19 mouse cellular contexts compared by ENCODE assay signal in genomic region chr11:31902251-31903001, GRCm38 (mm10). TPM values are rescaled to one million over a fixed set of nuclear protein-coding genes. Genes with fewer than 3 reads are reported as not detected.
A peak's percentile ranks its signal among the peaks of the same experiment; 100 is the strongest.
DNase-seq lines count a peak whose midpoint lies in the region; ATAC-seq lines count a peak whose summit lies in the region.
"Had no signal": no experiment of that assay in that cellular context is flagged by ENCODE, and none has a peak within 500 bp of the region (broad histone marks: within the 10 kb centered on the region; RNA-seq: fewer than 3 reads in every experiment).

No protein-coding gene starts in this region.

- H3K4me1 ChIP-seq in heart, embryonic 10.5 days: peaks cover 49% of the 10 kb centered on the region
- no peaks in the 10 kb centered on the region for H3K4me1 ChIP-seq in intestine, embryonic 15.5 days (replicated peaks)
- H3K4me1 ChIP-seq: midbrain, embryonic 13.5 days had no signal

- ATAC-seq in erythroid progenitor cell, adult 5-6 weeks (replicated peaks; ENCODE audit: low FRiP score, poor library complexity, severe bottlenecking): 0 out of 2 replicates have a peak, but pooled peaks have one; percentile 20
- peak; percentile 53; the same call in 1 of the 2 replicates for ATAC-seq in intestine, embryonic 15.5 days
- ATAC-seq: midbrain, embryonic 13.5 days; Patski had no signal

- H3K27me3 ChIP-seq in heart, embryonic 10.5 days (ENCODE audit: insufficient read depth, poor library complexity, severe bottlenecking): no peaks in the 10 kb centered on the region
- no peaks in the 10 kb centered on the region for H3K27me3 ChIP-seq in intestine, embryonic 15.5 days (replicated peaks)
- H3K27me3 ChIP-seq: embryonic facial prominence, embryonic 13.5 days; midbrain, embryonic 13.5 days; Patski had no signal

- no peak overlapping the region for H3K9ac ChIP-seq in intestine, embryonic 15.5 days
- H3K9ac ChIP-seq: embryonic facial prominence, embryonic 13.5 days; hindbrain, embryonic 14.5 days; midbrain, embryonic 13.5 days had no signal

- no peak overlapping the region for H3K4me2 ChIP-seq in intestine, embryonic 15.5 days (replicated peaks)
- H3K4me2 ChIP-seq: embryonic facial prominence, embryonic 13.5 days; hindbrain, embryonic 14.5 days; midbrain, embryonic 13.5 days had no signal

- H3K79me2 ChIP-seq in macrophage (ENCODE audit: inconsistent target): peaks cover 100% of the 10 kb centered on the region

- no peak overlapping the region for H3K4me3 ChIP-seq in heart, embryonic 10.5 days
- H3K4me3 ChIP-seq in intestine, embryonic 15.5 days (replicated peaks): no peak overlapping the region
- no peak overlapping the region for H3K4me3 ChIP-seq in macrophage (ENCODE audit: inconsistent target)
- H3K4me3 ChIP-seq: embryonic facial prominence, embryonic 13.5 days; midbrain, embryonic 13.5 days; myocyte had no signal

- no peaks in the 10 kb centered on the region for H3K36me3 ChIP-seq in heart, embryonic 10.5 days
- no peaks in the 10 kb centered on the region for H3K36me3 ChIP-seq in intestine, embryonic 15.5 days
- H3K36me3 ChIP-seq in macrophage (ENCODE audit: inconsistent target): no peaks in the 10 kb centered on the region
- H3K36me3 ChIP-seq: embryonic facial prominence, embryonic 13.5 days; midbrain, embryonic 13.5 days had no signal

- no peaks in the 10 kb centered on the region for H3K9me3 ChIP-seq in heart, embryonic 10.5 days
- no peaks in the 10 kb centered on the region for H3K9me3 ChIP-seq in intestine, embryonic 15.5 days
- H3K9me3 ChIP-seq: embryonic facial prominence, embryonic 13.5 days; midbrain, embryonic 13.5 days had no signal

- H3K27ac ChIP-seq in heart, embryonic 10.5 days: peak overlapping the region; percentile 88
- no peak overlapping the region for H3K27ac ChIP-seq in intestine, embryonic 15.5 days
- peak overlapping the region; percentile 2; the same call in 1 of the 2 replicates for H3K27ac ChIP-seq in macrophage
- H3K27ac ChIP-seq: embryonic facial prominence, embryonic 13.5 days; hindbrain, embryonic 14.5 days; midbrain, embryonic 13.5 days had no signal

- intact Hi-C loops in heart, postnatal 10 days (cut with DNase I): no loop called here

- no peak for DNase-seq in heart, embryonic 10.5 days (ENCODE audit: low spot score)
- DNase-seq in heart, postnatal 10 days: no peak
- no peak for DNase-seq in adrenal gland, adult 18-20 months (ENCODE audit: low spot score in 2 of 2)
- DNase-seq in thymus, postnatal 36 days: no peak
- DNase-seq: B cell, adult 2 months; cerebellum, adult 11 months; kidney, adult 18-20 months; kidney, postnatal 36 days; lung, postnatal 36 days; right cerebral cortex, adult 18-20 months; thymus, postnatal 25 days had no signal

- WGBS in heart, embryonic 10.5 days: 30% methylated on average over 1 of the region's 1 CpGs
- 72% methylated on average over 1 of the region's 1 CpGs for WGBS in intestine, embryonic 15.5 days
- 91% methylated on average over 1 of the region's 1 CpGs for WGBS in macrophage (ENCODE audit: missing documents)

RNA-seq across cellular contexts. Expression of gene Cpeb4, which starts 30.4 kb away (rescaled TPM):
- 5.4 and 8.3 TPM in 2 replicates for polyA plus RNA-seq in heart, embryonic 10.5 days (2016; fragmentation: Nextera tagmentation; extraction: Ambion mirVana)
- 10 to 100 TPM; 68.0 to 72.2 TPM for total RNA-seq in heart, postnatal 10 days (2021)
- 413 and 439 TPM in 2 replicates for total RNA-seq in erythroid progenitor cell, adult 5-6 weeks (2015; ENCODE audit: low replicate concordance)
- 229 and 303 TPM in 2 replicates for total RNA-seq in erythroid progenitor cell, adult 5-6 weeks (2017; ENCODE audit: low replicate concordance)
- polyA plus RNA-seq in intestine, embryonic 15.5 days (2015; fragmentation: Nextera tagmentation; extraction: Ambion mirVana): 4.2 and 4.3 TPM in 2 replicates
- 100 to 1,000 TPM; 226 to 637 (median 363) TPM for total RNA-seq in macrophage (2018; cell fraction: chromatin; rRNA removed)
- 100 to 1,000 TPM in 22 of 26 experiments, 10 to 100 TPM in 4; 88.7 to 350 (median 158) TPM for total RNA-seq in macrophage (2018; cell fraction: cytosol; rRNA removed)
- 100 to 1,000 TPM; 168 to 626 (median 424) TPM for total RNA-seq in macrophage (2018; cell fraction: nucleus; rRNA removed)
- polyA plus RNA-seq in macrophage (2018): 64.0 to 87.9 TPM (median 68.8 TPM) in 3 replicates
- total RNA-seq in adrenal gland, adult 18-20 months (2021): 100 to 1,000 TPM; 158 to 193 TPM
